Mouse (Mus musculus) ZHBTc4 (cell line): ENCODE measurements around the gene Nr2f2.

Experiments used
- DNase-seq: peaks from one replicate; pipeline ENCODE4 v3.0.0-alpha.2; 2011; ENCODE audit warnings: low read depth, low spot score

Gene Nr2f2

DNA sequence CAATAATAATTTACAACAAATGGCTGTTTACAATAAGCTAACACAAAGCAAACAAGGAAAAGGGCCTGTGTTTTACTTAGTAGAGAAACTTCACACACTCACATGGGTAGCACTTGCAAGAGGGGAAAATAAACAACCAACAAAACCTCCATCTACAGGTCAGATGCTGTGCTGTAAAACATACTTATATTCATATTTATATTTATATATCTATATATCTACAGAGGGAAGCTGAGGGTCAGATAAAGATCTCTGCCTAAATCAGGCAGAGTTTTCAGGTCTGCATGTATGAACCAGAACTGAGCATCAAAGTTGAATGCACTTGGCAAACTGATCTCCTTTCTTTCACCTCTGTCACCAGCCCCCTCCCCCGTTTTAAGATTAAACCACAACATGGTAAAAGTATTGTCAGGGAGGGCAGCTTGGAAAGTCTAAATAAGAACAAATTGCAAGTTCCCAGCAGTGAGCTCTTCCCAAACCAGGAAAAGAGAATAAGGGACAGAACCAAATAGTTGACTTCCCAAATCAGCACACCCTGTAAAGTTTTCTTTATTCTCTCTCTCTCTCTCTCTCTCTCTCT, 14.5 kb downstream of the Nr2f2 start:
- DNase-seq: no peak

DNA sequence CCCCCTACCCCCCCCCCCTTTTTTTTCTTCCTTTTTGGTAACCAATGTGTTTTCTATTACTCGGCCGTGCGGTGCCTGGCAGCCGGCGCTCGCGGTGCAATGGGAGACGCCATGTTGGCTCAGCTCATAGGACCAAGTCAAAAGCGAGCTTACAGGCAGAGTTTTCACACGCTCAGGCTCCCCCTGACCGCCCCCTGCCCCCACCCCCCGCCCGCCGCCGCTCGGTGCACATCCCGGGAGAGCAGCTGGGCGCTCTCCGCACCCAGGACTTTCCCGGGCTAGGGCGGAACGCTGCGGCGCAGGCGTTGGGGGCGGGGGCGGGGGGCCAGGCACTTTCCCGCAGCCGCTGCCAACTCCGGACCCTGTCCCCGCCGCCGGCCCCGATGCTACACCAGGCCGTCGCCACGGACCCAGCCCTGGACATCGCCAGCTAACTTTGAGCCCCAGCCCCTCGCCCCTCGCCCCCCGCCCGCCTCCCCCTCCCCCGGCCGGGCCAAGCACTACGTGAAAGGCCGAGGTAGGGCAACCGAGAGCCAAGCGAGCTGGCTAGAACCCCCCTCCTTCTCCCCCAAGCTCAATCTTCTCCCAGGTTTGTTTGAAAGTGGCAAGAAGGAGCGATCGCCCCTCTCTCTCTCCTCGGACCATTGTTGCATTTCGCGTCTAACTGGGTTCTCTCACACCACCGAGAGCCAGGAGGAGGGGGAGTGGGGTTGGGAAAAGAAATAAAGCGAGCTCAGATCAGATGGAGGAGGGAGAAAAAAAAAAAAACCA, 15.6 kb downstream of the Nr2f2 start:
- DNase-seq: peak; percentile 62

DNA sequence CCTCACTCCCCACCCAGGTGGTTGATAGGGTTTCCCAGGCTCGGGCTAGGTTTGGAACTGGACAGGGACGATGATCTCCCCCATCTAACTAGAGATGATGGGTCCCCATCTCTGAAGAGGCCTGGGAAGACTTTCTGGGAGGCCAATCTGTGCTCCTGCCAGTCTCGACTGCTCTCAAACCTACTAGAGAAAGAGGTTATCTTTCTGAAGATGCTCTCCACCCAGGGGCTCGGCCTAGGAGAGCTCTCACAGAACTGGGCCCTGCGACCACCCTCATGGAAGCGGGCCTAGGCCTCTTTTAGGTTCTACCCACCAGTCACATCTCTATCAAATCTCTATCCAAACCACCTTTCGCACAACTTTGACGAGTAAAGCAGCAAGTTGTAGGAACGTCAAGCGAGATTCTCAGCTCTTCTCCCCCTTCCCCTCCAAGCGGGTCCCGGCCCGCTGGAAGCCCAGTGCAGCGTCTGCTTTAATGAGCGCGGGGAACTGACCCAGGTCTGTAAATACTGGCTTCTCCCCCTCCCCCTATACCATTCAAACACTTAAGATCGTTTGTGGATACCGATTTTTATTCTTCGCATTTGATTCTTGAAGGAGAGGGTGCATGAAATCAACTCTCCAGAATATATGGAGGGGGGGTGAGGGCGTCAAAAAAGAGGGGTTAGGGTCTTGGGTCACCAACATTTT, 16.4 kb downstream of the Nr2f2 start:
- peak; percentile 42 for DNase-seq

DNA sequence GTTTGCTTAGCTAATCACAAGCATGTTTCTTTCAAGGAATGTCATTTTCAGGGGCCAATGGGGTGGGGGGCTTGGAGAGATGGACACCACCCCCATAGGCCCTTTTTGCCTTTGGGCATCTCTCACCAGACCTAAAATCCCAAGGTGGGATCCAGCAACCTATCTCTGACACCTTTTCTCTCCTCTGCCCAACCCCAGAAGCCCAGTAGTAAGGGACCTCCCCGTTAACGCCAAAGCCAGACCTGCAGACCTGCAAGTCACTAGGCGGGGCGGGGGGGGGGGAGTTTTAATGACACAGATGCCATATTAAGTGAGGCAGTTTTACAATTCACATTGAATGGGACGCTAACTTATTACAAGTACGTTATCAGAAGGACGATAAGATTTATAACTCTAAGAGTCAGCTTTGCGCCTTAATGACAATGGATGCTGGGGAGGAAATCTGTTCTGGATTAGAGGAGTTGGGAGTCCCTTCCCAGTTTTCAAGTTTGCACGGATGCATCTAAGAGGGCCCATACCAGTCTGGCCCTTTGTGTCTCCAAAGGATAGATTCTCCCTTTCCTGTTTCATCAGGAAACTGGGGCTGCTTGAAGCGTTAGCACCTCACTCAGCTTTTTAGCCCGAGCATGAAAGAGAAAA, 17.4 kb downstream of the Nr2f2 start:
- no peak for DNase-seq

DNA sequence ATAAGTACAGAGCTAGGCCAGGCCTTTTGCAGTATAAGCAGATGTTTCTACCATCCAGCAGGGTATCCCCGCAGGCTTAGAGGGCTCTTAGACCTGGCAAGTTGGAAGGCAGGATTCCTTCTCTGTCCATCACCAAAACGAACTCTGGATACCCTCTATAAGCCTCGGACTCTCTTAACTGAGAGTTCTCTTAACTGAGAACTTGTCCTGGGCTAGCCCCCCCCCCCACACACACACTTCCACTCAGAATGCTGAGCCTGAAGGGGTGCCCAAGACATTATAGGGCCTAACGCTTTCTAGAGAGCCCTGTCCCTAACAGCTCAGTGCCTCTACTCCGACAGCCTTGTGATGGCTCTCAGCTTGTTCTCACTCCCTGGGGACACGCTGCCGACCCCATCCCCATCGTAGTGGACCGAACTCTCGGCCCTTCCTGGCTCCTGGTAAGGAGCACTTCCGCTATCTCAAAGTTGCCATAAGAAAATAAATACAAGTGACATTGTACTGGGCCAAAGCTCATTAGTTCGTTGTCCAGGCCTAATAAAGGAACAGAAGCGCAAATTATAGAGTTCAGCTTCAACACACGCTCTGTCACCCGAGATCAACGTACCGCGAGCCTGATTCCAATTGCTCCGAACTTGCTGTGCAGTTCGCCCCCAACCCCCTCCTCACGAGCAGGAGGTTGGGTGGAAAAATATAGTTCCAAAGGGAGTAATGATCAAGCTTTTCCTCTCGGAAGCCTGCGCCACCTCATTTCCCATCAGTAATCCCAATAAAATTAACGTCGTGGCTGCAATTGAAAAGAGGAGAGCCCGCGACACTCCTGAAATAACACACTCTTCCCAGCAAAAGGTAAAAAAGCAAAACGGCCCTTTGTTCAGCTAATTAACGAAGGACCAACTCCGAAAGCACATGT, 18.2 kb downstream of the Nr2f2 start:
- DNase-seq: no peak

DNA sequence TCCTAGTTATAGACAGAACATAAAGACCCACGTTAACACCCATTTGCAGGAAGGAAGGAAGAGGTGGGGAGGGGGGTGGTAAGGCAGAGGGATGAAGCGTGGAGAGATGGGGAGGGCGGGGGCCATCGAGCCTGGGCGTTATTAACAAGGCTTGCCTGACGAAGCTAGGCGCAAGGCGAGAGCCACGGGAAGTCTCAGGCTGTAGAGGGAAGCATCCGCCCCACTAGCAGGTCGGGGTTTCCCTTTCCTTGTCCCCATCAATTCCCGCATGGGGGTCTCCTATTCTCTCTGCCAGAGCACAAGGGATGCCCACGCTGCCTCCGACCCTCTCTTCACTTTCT, 18.9 kb downstream of the Nr2f2 start:
- no peak for DNase-seq

DNA sequence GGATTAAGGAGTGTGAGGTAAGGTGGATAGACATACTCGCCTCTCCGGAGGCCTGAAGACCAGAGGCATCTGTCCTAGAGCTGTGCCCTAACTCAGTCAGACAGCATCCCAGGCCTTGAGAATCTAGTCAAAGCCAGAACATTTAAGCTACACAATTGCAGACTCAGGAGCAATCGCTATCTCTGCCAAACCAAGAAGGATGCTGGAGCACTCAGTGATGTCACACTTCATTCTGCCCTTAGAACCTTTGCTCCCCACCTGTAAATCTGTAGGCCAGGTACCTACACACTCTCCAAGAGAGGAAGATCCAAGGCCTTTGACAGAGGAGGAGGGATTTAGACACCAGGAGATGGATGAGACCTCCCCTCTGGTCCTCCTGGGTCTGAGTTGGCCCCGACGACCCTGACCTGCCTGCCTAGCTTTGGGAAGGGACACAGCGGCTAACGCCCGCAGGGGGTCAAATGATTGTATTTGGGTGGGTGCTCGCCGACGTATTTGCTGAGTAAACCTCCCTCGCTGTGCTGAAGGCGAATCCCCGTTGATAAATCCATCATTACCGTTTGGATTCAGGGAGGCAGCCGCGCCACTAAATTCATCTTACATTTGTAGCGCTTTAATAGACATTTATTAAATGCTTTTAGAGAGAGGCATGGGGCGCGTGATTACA, 19.5 kb downstream of the Nr2f2 start:
- DNase-seq: no peak

DNA sequence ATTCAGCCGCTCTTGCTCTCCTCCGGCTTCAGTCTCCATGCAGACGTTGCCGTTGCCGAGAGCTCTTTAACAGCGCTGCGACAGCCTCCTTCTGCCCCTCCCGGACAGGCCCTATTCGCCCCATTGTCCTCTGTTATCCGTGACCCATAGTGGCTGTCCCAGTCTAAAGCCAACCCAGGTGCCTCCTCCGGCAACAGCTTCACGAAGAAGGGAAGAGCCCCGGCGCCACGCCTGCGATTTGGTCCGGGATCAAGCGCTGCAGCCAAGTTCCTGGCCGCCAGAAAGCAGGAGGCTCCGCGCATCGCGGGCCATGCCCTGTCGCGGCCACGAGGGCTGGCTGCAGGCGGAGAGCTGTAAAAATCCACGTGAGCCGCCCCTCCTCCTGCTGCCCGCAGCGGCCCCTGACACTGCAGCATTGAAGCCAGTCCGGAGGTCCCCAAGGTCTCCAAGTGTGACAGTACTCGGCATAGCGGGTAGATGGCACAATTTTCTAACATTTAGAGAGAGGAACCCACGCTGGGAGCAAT, 20.5 kb downstream of the Nr2f2 start:
- DNase-seq: peak; percentile 81

DNA sequence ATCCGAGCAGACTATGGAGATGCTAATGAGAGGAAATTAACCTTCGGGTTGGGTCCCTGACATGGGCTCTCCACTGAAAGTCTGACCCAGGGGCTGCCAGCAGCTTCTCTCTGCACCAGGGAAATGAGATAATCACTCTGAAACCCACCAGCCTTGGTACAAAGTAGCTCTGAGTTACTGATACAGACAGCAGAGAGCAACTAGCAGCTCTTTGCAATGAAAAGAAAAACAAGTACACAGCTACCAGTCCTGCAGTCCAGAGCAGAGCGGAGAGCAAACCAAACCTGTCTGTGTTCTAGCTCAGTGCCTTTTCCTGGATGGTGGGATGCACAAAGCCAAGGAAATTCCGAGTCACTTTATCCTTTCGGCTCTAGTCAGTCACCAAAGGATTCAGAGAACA, 23.1 kb downstream of the Nr2f2 start:
- DNase-seq: no peak

DNA sequence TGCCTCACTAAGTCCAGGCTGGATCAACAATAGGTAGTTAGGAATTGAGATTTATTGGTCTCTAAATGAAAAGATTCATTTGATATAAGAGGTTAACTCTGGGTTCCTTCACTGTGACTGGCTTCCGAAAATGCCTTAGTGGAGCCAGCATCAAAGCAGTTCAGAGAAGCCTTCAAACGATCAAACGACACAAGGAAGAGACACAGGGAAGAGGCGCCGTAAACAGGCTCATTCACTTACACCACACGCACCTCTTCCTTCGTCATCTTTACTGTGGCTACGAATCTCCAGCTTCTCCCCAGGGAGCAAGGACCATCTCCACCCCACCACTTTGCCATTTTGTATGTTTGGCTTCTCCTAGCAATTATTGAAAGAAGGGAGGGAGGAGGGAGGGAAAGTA, 23.8 kb downstream of the Nr2f2 start:
- DNase-seq: no peak

DNA sequence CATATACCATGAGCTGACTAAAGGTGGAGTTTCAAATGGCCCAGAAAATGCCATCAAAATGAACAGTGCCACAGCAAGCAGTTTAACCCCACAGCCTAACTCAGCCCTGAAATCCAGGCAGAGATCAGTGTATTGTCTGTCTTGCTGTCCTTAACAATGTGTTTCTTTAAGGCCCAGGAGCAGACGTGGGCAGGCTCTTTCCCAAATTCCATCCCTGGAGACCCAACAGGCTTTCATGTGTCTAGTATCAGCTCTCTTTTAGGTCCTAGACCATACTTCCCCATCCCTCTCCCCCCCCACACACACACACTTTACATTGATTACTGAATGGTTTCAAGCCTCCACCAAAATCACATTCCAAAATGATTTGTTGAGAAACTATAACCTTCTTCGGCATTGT, 24.5 kb downstream of the Nr2f2 start:
- no peak for DNase-seq

DNA sequence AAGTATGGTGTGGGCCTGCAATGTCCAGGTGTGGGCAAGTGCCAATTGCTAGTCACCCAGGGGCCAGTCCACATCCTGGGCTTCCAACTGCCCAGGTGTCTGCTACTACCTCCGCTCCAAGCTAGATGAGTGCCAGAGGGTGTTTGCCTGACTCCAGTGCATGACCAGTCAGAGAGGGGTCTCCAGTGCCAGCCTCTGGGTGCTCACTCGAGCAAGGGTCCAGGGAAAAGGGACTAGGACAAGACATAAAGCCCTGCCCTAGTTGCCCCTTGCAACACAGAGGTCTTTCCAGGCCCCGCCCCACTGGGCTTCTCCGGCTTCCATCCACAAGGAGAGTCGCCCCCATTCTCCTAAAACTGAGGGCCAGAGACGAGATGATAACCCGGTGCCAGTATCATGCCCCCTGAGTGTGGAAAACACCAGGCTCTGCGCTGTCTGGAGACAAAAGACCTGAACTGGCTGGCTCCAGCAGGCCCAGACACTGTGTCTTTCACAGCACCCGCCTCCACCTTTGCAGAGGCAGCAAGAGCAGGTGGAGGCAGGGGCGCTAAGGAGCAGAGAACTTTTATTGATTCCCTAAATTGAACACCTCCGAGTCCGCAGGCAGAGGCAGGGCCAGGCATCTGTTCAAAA, 26.4 kb downstream of the Nr2f2 start:
- peak; percentile 37 for DNase-seq

DNA sequence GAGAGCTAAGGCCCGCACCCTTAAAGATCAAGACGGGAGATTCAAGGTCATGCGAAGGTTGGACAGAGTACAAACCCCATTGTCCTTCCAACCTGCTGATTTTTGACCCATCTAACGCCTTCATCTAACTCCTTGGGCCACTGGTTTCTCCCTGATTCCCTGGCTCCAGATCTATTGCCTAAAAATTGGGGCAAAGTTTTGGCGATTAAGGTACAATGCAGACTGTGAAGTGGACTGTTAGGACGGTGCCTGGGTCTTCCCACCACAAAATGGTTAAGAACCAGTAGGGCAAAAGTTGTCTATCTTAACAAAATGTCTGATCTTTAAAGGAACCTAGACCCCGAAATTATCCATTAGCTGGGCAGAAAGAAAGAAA, 28.3 kb downstream of the Nr2f2 start:
- DNase-seq: no peak

DNA sequence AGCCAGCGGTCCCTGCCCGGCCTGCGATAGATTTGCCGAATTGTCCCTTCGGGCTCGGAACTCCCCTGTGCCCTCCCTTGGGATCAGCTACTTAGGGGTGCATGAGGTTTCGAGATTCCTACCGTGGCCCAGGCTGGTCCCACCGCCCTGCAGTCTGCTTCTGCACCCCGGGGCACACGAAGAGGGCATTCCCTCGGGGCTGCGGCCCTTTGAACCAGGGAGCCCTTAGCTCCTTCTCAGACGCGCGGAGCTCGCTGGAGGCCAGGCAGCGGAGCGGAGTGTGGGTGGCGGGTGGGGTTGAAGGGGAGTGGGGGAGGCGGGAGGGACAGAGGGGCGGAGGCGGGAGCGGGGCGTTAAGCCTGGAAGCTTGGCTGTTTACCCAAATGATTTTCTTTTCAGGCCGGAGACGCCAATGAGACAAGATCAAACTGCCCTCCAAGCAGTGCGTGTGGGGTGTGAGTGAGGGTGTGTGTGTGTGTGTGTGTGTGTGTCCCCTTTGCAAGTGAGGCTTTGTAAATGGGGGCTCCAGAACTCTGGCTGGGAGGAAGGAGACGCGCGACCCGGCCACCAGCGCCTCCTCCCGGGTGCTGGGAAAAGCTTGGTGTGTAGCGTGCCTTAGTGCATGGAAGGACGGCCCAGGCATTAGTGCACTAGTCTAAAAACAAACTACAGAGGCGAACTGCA, 28.8 kb downstream of the Nr2f2 start:
- DNase-seq: peak; percentile 70

DNA sequence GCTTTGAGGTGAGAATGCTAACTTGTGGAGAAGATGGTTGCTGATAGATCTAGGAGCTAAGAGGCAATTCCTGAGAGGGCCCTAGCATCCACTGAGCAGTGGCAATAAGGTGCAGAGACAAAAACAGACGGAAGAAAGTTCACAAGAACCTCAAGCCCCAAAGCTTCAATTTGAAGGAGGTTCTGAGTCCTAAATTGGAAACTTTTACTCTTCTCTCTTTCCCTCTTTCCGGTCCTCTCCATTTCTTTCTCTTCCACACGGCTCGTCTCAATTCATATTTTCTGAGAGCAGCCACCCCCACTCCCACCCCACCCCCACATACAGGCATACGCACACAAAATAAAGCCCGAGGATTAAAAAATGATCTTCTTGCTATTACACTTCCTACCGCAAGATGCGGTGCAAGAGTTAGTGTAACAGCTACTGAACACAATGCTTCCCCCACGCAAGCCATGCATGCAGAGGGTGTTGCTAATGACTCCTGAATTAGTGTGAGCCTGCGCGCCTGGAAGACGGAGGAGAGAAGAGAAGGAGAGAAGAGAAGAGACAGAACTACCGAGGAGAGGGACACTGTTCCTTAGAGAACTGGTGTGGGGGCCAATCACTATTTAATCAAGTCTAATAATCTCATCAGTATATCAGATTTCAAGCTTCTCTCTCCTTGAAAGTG, 29.8 kb downstream of the Nr2f2 start:
- no peak for DNase-seq

DNA sequence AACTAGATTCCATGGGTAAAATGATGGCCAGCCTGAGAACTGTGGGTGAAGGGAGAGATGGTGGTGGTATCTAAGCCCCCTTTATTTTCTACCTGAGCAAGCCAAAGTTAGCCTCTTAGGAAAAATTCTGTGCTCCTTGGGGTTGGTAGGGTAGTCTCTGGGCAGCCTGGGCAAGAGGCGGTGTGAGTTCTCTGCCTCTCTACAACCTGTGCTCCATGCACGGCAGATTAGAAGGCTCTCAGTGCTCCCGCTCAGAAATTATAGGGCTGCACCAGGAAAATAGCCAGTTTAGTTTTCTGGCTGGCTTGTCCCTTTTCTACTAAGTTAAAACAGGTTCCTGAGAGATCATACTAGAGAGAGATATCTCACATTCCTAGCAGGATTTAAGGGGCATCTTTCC, 30.4 kb downstream of the Nr2f2 start:
- DNase-seq: no peak

DNA sequence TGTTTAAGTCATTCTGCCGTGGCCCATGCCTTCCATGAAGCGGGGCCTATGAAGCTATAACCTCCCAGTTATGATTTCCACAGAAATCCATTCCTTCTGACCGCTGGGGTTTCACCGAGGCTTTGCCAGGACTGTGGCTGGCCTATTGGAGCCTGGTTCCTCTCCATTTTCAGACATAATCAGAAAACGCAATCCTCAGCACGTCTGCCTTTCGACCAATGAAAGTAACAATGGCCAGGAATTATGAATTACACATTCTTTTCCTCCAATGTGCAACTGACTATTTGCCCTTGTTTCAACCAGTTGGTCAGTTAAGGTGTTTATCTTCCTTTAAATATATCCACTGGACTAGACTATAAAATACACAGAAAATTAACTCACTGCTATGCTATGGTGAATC, 31.1 kb downstream of the Nr2f2 start:
- no peak for DNase-seq

DNA sequence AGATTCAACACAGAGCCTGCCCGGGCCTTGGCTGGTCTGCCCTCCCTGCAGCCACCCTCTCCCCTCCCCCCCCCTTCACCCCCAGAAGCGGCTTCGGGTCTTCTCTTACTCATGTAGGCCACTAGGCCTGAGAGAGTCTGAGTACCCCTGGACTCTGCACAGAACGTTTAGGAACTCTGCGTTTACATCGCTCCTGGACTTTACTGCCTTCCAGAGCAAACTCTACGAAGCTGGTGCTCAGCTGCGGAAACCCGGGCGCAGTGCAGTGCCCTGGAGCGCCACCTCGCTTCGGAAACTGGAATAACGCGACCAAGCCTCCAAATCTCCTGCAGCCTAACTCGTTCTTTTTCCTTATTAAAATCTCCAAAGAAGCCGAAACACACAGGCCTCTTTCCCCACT, 31.7 kb downstream of the Nr2f2 start:
- peak; percentile 77 for DNase-seq

DNA sequence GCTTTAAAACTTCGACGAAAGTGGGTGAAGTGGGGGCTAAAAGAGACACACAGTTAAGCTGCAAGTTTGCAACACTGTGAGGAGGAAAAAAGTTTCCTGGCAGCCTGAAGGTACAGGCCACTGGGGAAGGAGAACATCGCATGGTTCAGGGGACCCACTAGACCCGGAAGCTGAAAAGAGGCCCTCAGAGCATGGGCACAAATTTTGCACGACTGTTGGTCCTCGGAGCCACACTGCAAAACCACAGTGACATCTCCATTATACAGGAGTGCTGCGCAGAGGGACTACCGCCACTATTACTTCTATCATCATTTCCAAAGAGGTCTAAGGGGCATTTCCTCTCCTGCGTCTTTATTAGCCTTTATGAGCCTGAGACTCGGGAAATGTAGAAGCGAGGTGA, 32.7 kb downstream of the Nr2f2 start:
- DNase-seq: no peak
